8 mouse cellular contexts compared by ENCODE assay signal in the genomic region with DNA sequence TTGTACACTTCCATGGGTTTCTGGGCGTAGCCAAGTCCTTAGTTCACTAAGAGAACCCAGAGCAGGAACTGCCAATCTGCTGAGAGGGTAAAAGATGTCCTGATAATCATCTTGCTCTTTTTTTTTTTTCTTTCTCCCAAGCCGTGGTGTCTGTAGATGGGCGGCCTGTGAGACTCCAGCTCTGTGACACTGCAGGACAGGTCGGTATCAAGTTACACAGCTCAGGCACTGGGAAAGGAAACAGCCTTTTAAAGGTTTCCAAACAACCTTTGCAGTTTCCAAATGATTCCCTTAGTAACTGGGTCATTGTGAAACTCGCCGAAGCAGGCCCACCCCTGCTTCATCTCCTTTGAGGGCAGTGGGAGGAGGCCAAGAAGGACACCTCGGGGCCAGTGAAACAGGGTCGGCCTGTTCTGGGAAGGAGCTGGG. TPM values are rescaled to one million over a fixed set of nuclear protein-coding genes. Genes with fewer than 3 reads are reported as not detected.
DNase-seq lines count a peak whose midpoint lies in the region; ATAC-seq and TF ChIP-seq lines count a peak whose summit lies in the region.

No protein-coding gene starts in this region.

- H3K9ac ChIP-seq in heart, embryonic 12.5 days, result peak overlapping the region; percentile 97
- H3K9ac ChIP-seq in liver, embryonic 16.5 days (ENCODE audit: low read depth, low read length), result peak overlapping the region; percentile 44; the same call in 1 of the 2 replicates

- TF ChIP-seq CTCF in small intestine, adult 2 months (IDR thresholded peaks at IDR 0.05; ENCODE audit: extremely low read depth, insufficient read length, insufficient replicate concordance, low read depth, low read length), result no peak

- H3K4me2 ChIP-seq in heart, embryonic 12.5 days, result peak overlapping the region; percentile 77
- peak overlapping the region; percentile 55 for H3K4me2 ChIP-seq in liver, embryonic 16.5 days (ENCODE audit: low read depth, low read length)

- no peaks in the 10 kb centered on the region for H3K9me3 ChIP-seq in heart, embryonic 12.5 days (replicated peaks)
- no peaks in the 10 kb centered on the region for H3K9me3 ChIP-seq in liver, embryonic 16.5 days (replicated peaks; ENCODE audit: control insufficient read depth, low read length)

- 6% methylated on average over 8 of the region's 8 CpGs for WGBS in heart, embryonic 12.5 days
- 15% methylated on average over 8 of the region's 8 CpGs for WGBS in liver, embryonic 16.5 days (ENCODE audit: insufficient replicate concordance)
- 35% methylated on average over 8 of the region's 8 CpGs for WGBS in small intestine, adult 2 months

- no peak for ATAC-seq in heart, embryonic 12.5 days (ENCODE audit: insufficient number of reproducible peaks, low FRiP score)
- ATAC-seq in liver, embryonic 16.5 days (ENCODE audit: low read depth), result peak; percentile 66

- H3K27ac ChIP-seq in heart, embryonic 12.5 days (ENCODE audit: poor library complexity, severe bottlenecking), result peak overlapping the region; percentile 93
- peak overlapping the region; percentile 64 for H3K27ac ChIP-seq in liver, embryonic 16.5 days (ENCODE audit: low read length)
- H3K27ac ChIP-seq in small intestine, adult 2 months (ENCODE audit: insufficient read depth, low read depth, low read length), result peak overlapping the region; percentile 13; the same call in 1 of the 2 replicates

- peak overlapping the region; percentile 93 for H3K4me3 ChIP-seq in heart, embryonic 12.5 days
- peak overlapping the region; percentile 67 for H3K4me3 ChIP-seq in liver, embryonic 16.5 days (ENCODE audit: low read depth, low read length)
- peak overlapping the region; percentile 55 for H3K4me3 ChIP-seq in small intestine, adult 2 months (ENCODE audit: low read depth, low read length)

- no peaks in the 10 kb centered on the region for H3K27me3 ChIP-seq in heart, embryonic 12.5 days (replicated peaks)
- H3K27me3 ChIP-seq in liver, embryonic 16.5 days (ENCODE audit: control insufficient read depth, insufficient read depth, low read depth, low read length), result peaks cover 42% of the 10 kb centered on the region
- H3K27me3 ChIP-seq in small intestine, adult 2 months (ENCODE audit: control insufficient read depth, insufficient read depth, low read length), result no peaks in the 10 kb centered on the region

- peak; percentile 19 to 25 for DNase-seq in heart, adult 9 months (ENCODE audit: low spot score in 2 of 2)
- no peak for DNase-seq in heart, postnatal 4 days
- peak; percentile 13 for DNase-seq in adrenal gland, postnatal 25 days
- DNase-seq in spleen, adult 12 weeks (ENCODE audit: low spot score), result no peak
- no peak for DNase-seq in layer of hippocampus, adult 9-11 months

- TF ChIP-seq POLR2A in small intestine, adult 2 months (IDR thresholded peaks at IDR 0.05; ENCODE audit: low read depth, low read length), result no peak

- peaks cover 34% of the 10 kb centered on the region for H3K36me3 ChIP-seq in heart, embryonic 12.5 days
- H3K36me3 ChIP-seq in liver, embryonic 16.5 days (ENCODE audit: control insufficient read depth, insufficient read depth), result no peaks in the 10 kb centered on the region
- H3K36me3 ChIP-seq in small intestine, adult 2 months (ENCODE audit: control insufficient read depth, insufficient read depth, low read length), result peaks cover 33% of the 10 kb centered on the region

- H3K4me1 ChIP-seq in heart, embryonic 12.5 days (replicated peaks), result peaks cover 38% of the 10 kb centered on the region
- peaks cover 3% of the 10 kb centered on the region; the same call in 1 of the 2 replicates for H3K4me1 ChIP-seq in liver, embryonic 16.5 days (ENCODE audit: control insufficient read depth, low read depth, low read length)
- H3K4me1 ChIP-seq in small intestine, adult 2 months (ENCODE audit: control insufficient read depth, insufficient read depth, insufficient read length, low read length), result no peaks in the 10 kb centered on the region

RNA-seq across cellular contexts. Expression of a gene that starts 1.6 kb away (rescaled TPM):
- total RNA-seq in heart, postnatal 4 days (2021), result 10 to 100 TPM; 14.7 to 15.4 TPM
- total RNA-seq in adrenal gland, postnatal 25 days (2021), result 28.8 and 39.2 TPM in 2 replicates
- polyA plus RNA-seq in heart, embryonic 12.5 days (2016; fragmentation: Nextera tagmentation; extraction: Ambion mirVana), result 10.7 and 13.4 TPM in 2 replicates
- polyA plus RNA-seq in liver, embryonic 16.5 days (2015; fragmentation: Nextera tagmentation; extraction: Ambion mirVana), result 1.5 and 1.8 TPM in 2 replicates
- polyA plus RNA-seq in small intestine, adult 2 months (2012; rRNA removed), result 18.3 and 35.3 TPM in 2 replicates

Comparison
In these comparisons a context has a peak if more than half of its experiments do, and no peak if none do; other contexts are left out.
1. DNase-seq: peak in heart, adult 9 months (2 of 2) and adrenal gland, postnatal 25 days (single experiment); none in heart, postnatal 4 days (single experiment), spleen, adult 12 weeks (single experiment) and layer of hippocampus, adult 9-11 months (single experiment).
2. H3K27ac ChIP-seq: peak in every context shown above with its lines; median percentile 93 in heart, embryonic 12.5 days; 64 in liver, embryonic 16.5 days; 13 in small intestine, adult 2 months.
3. Peak in every context shown above with its lines, with median percentiles within 50 percentile points of each other: H3K4me3 ChIP-seq.